Mouse (Mus musculus) myocyte (in vitro differentiated cells): ENCODE results near the gene Mapkapk5. TPM values are rescaled to one million over a fixed set of nuclear protein-coding genes. Genes with fewer than 3 reads are reported as not detected.

ENCODE experiments used
- H3K27me3 ChIP-seq: one replicate; pipeline ENCODE4 v1.6.1; 2011; ENCODE audit not compliant: control insufficient read depth, insufficient read depth, insufficient read length
- H3K36me3 ChIP-seq: one replicate; pipeline ENCODE4 v1.6.1; 2011; ENCODE audit not compliant: control insufficient read depth, insufficient read depth
- H3K4me2 ChIP-seq: one replicate; pipeline ENCODE4 v1.6.1; 2011; ENCODE audit warnings: low read depth, control low read depth
- H3K4me3 ChIP-seq: one replicate; pipeline ENCODE4 v1.5.1; 2011; ENCODE audit warnings: mild to moderate bottlenecking, control low read depth, moderate library complexity
- H3K79me2 ChIP-seq: one replicate; pipeline ENCODE4 v1.6.1; 2011; ENCODE audit not compliant: control insufficient read depth, insufficient read depth
- H3ac ChIP-seq: one replicate; pipeline ENCODE4 v1.6.1; 2011; ENCODE audit not compliant: control insufficient read depth, insufficient read length
- CEBPB ChIP-seq: IDR thresholded peaks from 2 replicates; pipeline ENCODE4 v1.6.1; 2011; ENCODE audit warnings: mild to moderate bottlenecking, moderate library complexity; ENCODE audit not compliant: poor library complexity, insufficient read depth, severe bottlenecking
- E2F4 ChIP-seq: IDR thresholded peaks from one replicate; pipeline ENCODE4 v1.6.1; 2011; ENCODE audit warnings: mild to moderate bottlenecking, control low read depth, moderate library complexity; ENCODE audit not compliant: insufficient read depth
- MAX ChIP-seq: IDR thresholded peaks from one replicate; pipeline ENCODE4 v1.6.1; 2011; ENCODE audit warnings: low read depth, mild to moderate bottlenecking, control low read depth
- MYOD1 ChIP-seq, 3 experiments: IDR thresholded peaks; one replicate each; pipeline ENCODE4 v1.6.1; 2011; ENCODE audit warnings: control low read depth in 2 of 3, low read depth in 2 of 3, mild to moderate bottlenecking in 2 of 3, moderate library complexity in 1 of 3; ENCODE audit not compliant: insufficient read length in 2 of 3, control insufficient read depth in 1 of 3
- MYOG ChIP-seq, 3 experiments: IDR thresholded peaks; one replicate each; pipeline ENCODE4 v1.6.1; 2011; ENCODE audit warnings: control low read depth in 2 of 3, low read depth in 2 of 3, mild to moderate bottlenecking in 2 of 3; ENCODE audit not compliant: insufficient read length in 2 of 3, control insufficient read depth in 1 of 3, insufficient read depth in 1 of 3
- POLR2A ChIP-seq: IDR thresholded peaks from one replicate; pipeline ENCODE4 v1.6.1; 2011; ENCODE audit warnings: low read depth, mild to moderate bottlenecking, control low read depth, moderate library complexity; ENCODE audit not compliant: insufficient read length
- POLR2AphosphoS2 ChIP-seq: IDR thresholded peaks from one replicate; pipeline ENCODE4 v1.6.1; 2011; ENCODE audit warnings: low read depth, control low read depth; ENCODE audit not compliant: insufficient read length
- REST ChIP-seq: IDR thresholded peaks from one replicate; pipeline ENCODE4 v1.6.1; 2011; ENCODE audit warnings: mild to moderate bottlenecking, control low read depth, moderate library complexity; ENCODE audit not compliant: insufficient read depth, insufficient read length
- SRF ChIP-seq: IDR thresholded peaks from one replicate; pipeline ENCODE4 v1.6.1; 2011; ENCODE audit warnings: low read depth; ENCODE audit not compliant: control insufficient read depth, insufficient read length
- TCF12 ChIP-seq: IDR thresholded peaks from one replicate; pipeline ENCODE4 v1.6.1; 2011; ENCODE audit warnings: mild to moderate bottlenecking, control low read depth; ENCODE audit not compliant: poor library complexity, insufficient read depth, severe bottlenecking
- TCF3 ChIP-seq: IDR thresholded peaks from one replicate; pipeline ENCODE4 v1.6.1; 2011; ENCODE audit warnings: low read depth, control low read depth; ENCODE audit not compliant: insufficient read length
- USF1 ChIP-seq: IDR thresholded peaks from one replicate; pipeline ENCODE4 v1.6.1; 2011; ENCODE audit warnings: low read depth, mild to moderate bottlenecking, control low read depth, moderate library complexity
- polyA plus RNA-seq: library from polyadenylated mRNA; unstranded; fragments of >200 nt; fragmentation: generic; extraction: Trizol; gene quantifications from one replicate; pipeline ENCODE4 v1.2.1, GENCODE M21; 2012; ENCODE audit warnings: missing spikeins

Gene Mapkapk5
- polyA plus RNA-seq, 1 experiment = 100 TPM

GRCm38 (mm10) chr5:121543370-121543769 is 2.3 kb downstream of the Mapkapk5 start:
- TF ChIP-seq USF1 = no peak
- TF ChIP-seq MAX = no peak
- TF ChIP-seq MYOD1 (IDR thresholded peaks at IDR 0.05; ENCODE audit: control insufficient read depth in 1 of 3, insufficient read length in 2 of 3, low read depth in 2 of 3) = no peak
- no peak for TF ChIP-seq TCF12
- no peak for TF ChIP-seq SRF
- TF ChIP-seq TCF3 = no peak
- TF ChIP-seq REST = no peak
- no peak for TF ChIP-seq POLR2AphosphoS2
- TF ChIP-seq E2F4 = no peak
- no peak for TF ChIP-seq POLR2A
- H3K36me3 ChIP-seq = no peaks in the 10 kb centered on the region
- no peaks in the 10 kb centered on the region for H3K27me3 ChIP-seq
- no peak overlapping the region for H3K4me3 ChIP-seq
- H3ac ChIP-seq = no peak overlapping the region
- peaks cover 64% of the 10 kb centered on the region for H3K79me2 ChIP-seq
- peak overlapping the region; percentile 84 for H3K4me2 ChIP-seq

- no peaks in the 10 kb centered on the region for H3K36me3 ChIP-seq
- TF ChIP-seq MYOG (IDR thresholded peaks at IDR 0.05; ENCODE audit: control insufficient read depth in 1 of 3, insufficient read depth in 1 of 3, insufficient read length in 2 of 3, low read depth in 2 of 3) (no peak), E2F4 (no peak), USF1 (no peak), CEBPB (no peak), POLR2AphosphoS2 (no peak), POLR2A (no peak), MAX (no peak), TCF3 (no peak), SRF (no peak), TCF12 (no peak), REST (no peak), MYOD1 (IDR thresholded peaks at IDR 0.05; ENCODE audit: control insufficient read depth in 1 of 3, insufficient read length in 2 of 3, low read depth in 2 of 3) (no peak)
- H3K4me2 ChIP-seq = no peak overlapping the region
- no peak overlapping the region for H3K4me3 ChIP-seq
- H3ac ChIP-seq = no peak overlapping the region
- peaks cover 78% of the 10 kb centered on the region for H3K79me2 ChIP-seq
- no peaks in the 10 kb centered on the region for H3K27me3 ChIP-seq
Observed at GRCm38 (mm10) chr5:121541235-121541634, 4.5 kb downstream of the Mapkapk5 start.

GRCm38 (mm10) chr5:121540066-121540465 is 5.6 kb downstream of the Mapkapk5 start:
- no peak for TF ChIP-seq SRF
- TF ChIP-seq CEBPB = no peak
- TF ChIP-seq USF1 = no peak
- TF ChIP-seq MYOD1 (IDR thresholded peaks at IDR 0.05; ENCODE audit: control insufficient read depth in 1 of 3, insufficient read length in 2 of 3, low read depth in 2 of 3) = no peak
- TF ChIP-seq TCF3 = no peak
- no peak for TF ChIP-seq POLR2AphosphoS2
- TF ChIP-seq MYOG (IDR thresholded peaks at IDR 0.05; ENCODE audit: control insufficient read depth in 1 of 3, insufficient read depth in 1 of 3, insufficient read length in 2 of 3, low read depth in 2 of 3) = no peak
- TF ChIP-seq POLR2A = no peak
- TF ChIP-seq REST = no peak
- H3K4me3 ChIP-seq = no peak overlapping the region
- no peak overlapping the region for H3ac ChIP-seq
- peaks cover 6% of the 10 kb centered on the region for H3K36me3 ChIP-seq
- H3K4me2 ChIP-seq = no peak overlapping the region
- H3K79me2 ChIP-seq = peaks cover 78% of the 10 kb centered on the region
- H3K27me3 ChIP-seq = no peaks in the 10 kb centered on the region

- Histone ChIP-seq H3K4me3 (no peak overlapping the region), H3ac (no peak overlapping the region), H3K79me2 (peaks cover 53% of the 10 kb centered on the region), H3K4me2 (no peak overlapping the region), H3K36me3 (peaks cover 12% of the 10 kb centered on the region), H3K27me3 (no peaks in the 10 kb centered on the region)
- no peak for TF ChIP-seq POLR2A
- TF ChIP-seq TCF12 = no peak
- no peak for TF ChIP-seq MAX
- TF ChIP-seq CEBPB = no peak
- TF ChIP-seq SRF = no peak
- TF ChIP-seq MYOG (IDR thresholded peaks at IDR 0.05; ENCODE audit: control insufficient read depth in 1 of 3, insufficient read depth in 1 of 3, insufficient read length in 2 of 3, low read depth in 2 of 3) = no peak
- TF ChIP-seq USF1 = no peak
- no peak for TF ChIP-seq POLR2AphosphoS2
- TF ChIP-seq TCF3 = no peak
- TF ChIP-seq E2F4 = no peak
- TF ChIP-seq REST = no peak
- TF ChIP-seq MYOD1 (IDR thresholded peaks at IDR 0.05; ENCODE audit: control insufficient read depth in 1 of 3, insufficient read length in 2 of 3, low read depth in 2 of 3) = no peak
Observed at GRCm38 (mm10) chr5:121537588-121537987, 8.1 kb downstream of the Mapkapk5 start.

GRCm38 (mm10) chr5:121536921-121537555 is 8.7 kb downstream of the Mapkapk5 start:
- TF ChIP-seq TCF3 = no peak
- no peak for TF ChIP-seq MAX
- no peak for TF ChIP-seq POLR2A
- no peak for TF ChIP-seq SRF
- TF ChIP-seq TCF12 = no peak
- TF ChIP-seq MYOD1 (IDR thresholded peaks at IDR 0.05; ENCODE audit: control insufficient read depth in 1 of 3, insufficient read length in 2 of 3, low read depth in 2 of 3) = no peak
- TF ChIP-seq POLR2AphosphoS2 = no peak
- Histone ChIP-seq H3K36me3 (peaks cover 12% of the 10 kb centered on the region), H3K4me2 (no peak overlapping the region), H3K27me3 (no peaks in the 10 kb centered on the region), H3K79me2 (peaks cover 47% of the 10 kb centered on the region), H3K4me3 (no peak overlapping the region), H3ac (no peak overlapping the region)
